Mouse (Mus musculus) C2C12 (cell line): Measurements from ENCODE around the gene Stac. TPM values are rescaled to one million over a fixed set of nuclear protein-coding genes. Genes with fewer than 3 reads are reported as not detected.

ENCODE experiments used
- H3K27me3 ChIP-seq: one replicate; pipeline ENCODE4 v1.6.1; 2011; ENCODE audit not compliant: control insufficient read depth, insufficient read depth, insufficient read length
- H3K36me3 ChIP-seq: one replicate; pipeline ENCODE4 v1.6.1; 2011; ENCODE audit not compliant: control insufficient read depth, insufficient read depth
- H3K4me3 ChIP-seq: one replicate; pipeline ENCODE4 v1.5.1; 2011; ENCODE audit warnings: mild to moderate bottlenecking, control low read depth; ENCODE audit not compliant: poor library complexity, insufficient read depth, severe bottlenecking
- H3K79me2 ChIP-seq: one replicate; pipeline ENCODE4 v1.6.1; 2011; ENCODE audit not compliant: control insufficient read depth, insufficient read depth
- H3K79me3 ChIP-seq: one replicate; pipeline ENCODE4 v1.6.1; 2011; ENCODE audit warnings: low read depth, control low read depth
- H3ac ChIP-seq: one replicate; pipeline ENCODE3; 2011; ENCODE audit warnings: low read depth; ENCODE audit not compliant: control insufficient read depth, insufficient read length
- CEBPB ChIP-seq: IDR thresholded peaks from one replicate; pipeline ENCODE4 v1.6.1; 2011; ENCODE audit warnings: low read depth, mild to moderate bottlenecking, control low read depth, moderate library complexity
- CTCF ChIP-seq: IDR thresholded peaks from one replicate; pipeline ENCODE4 v1.5.1; 2011; ENCODE audit not compliant: control insufficient read depth, insufficient read depth, insufficient read length
- FOSL1 ChIP-seq: IDR thresholded peaks from one replicate; pipeline ENCODE4 v1.8.0; 2011; ENCODE audit warnings: mild to moderate bottlenecking, low read length; ENCODE audit not compliant: poor library complexity, insufficient read depth, severe bottlenecking
- MAX ChIP-seq: IDR thresholded peaks from one replicate; pipeline ENCODE4 v1.6.1; 2011; ENCODE audit warnings: mild to moderate bottlenecking, control low read depth
- MYOD1 ChIP-seq: IDR thresholded peaks from one replicate; pipeline ENCODE4 v1.6.1; 2011; ENCODE audit warnings: low read depth; ENCODE audit not compliant: control insufficient read depth, insufficient read length
- MYOG ChIP-seq: IDR thresholded peaks from one replicate; pipeline ENCODE4 v1.6.1; 2011; ENCODE audit not compliant: control insufficient read depth, insufficient read length; ENCODE audit errors: extremely low read depth
- USF1 ChIP-seq: IDR thresholded peaks from one replicate; pipeline ENCODE4 v1.6.1; 2011; ENCODE audit warnings: low read depth, mild to moderate bottlenecking, control low read depth, moderate library complexity
- polyA plus RNA-seq: library from polyadenylated mRNA; unstranded; fragments of >200 nt; fragmentation: generic; extraction: Trizol; gene quantifications from one replicate; pipeline ENCODE4 v1.2.1, GENCODE M21; 2012; ENCODE audit warnings: missing spikeins

Gene Stac
- polyA plus RNA-seq, 1 experiment: 0.25 TPM

GRCm38 (mm10) chr9:111731939-111732670 is 42.0 kb upstream of the Stac start:
- H3K4me3 ChIP-seq: no peak overlapping the region
- H3K27me3 ChIP-seq: no peaks in the 10 kb centered on the region
- TF ChIP-seq MYOG (no peak), FOSL1 (no peak), USF1 (no peak), MAX (no peak), MYOD1 (no peak), CTCF (no peak), CEBPB (no peak)
- no peaks in the 10 kb centered on the region for H3K79me2 ChIP-seq
- no peaks in the 10 kb centered on the region for H3K79me3 ChIP-seq
- no peak overlapping the region for H3ac ChIP-seq
- no peaks in the 10 kb centered on the region for H3K36me3 ChIP-seq

- Histone ChIP-seq H3K27me3 (no peaks in the 10 kb centered on the region), H3K36me3 (no peaks in the 10 kb centered on the region), H3K79me2 (no peaks in the 10 kb centered on the region), H3ac (no peak overlapping the region), H3K4me3 (no peak overlapping the region), H3K79me3 (no peaks in the 10 kb centered on the region)
- no peak for TF ChIP-seq USF1
- TF ChIP-seq MYOG: no peak
- no peak for TF ChIP-seq MYOD1
- TF ChIP-seq CTCF: no peak
- no peak for TF ChIP-seq MAX
- TF ChIP-seq FOSL1: no peak
- no peak for TF ChIP-seq CEBPB
Measured at GRCm38 (mm10) chr9:111724981-111725593, 34.9 kb upstream of the Stac start.

- no peak for TF ChIP-seq CTCF
- no peak for TF ChIP-seq FOSL1
- TF ChIP-seq USF1: no peak
- TF ChIP-seq MYOG: no peak
- no peak for TF ChIP-seq MAX
- TF ChIP-seq MYOD1: no peak
- TF ChIP-seq CEBPB: no peak
- H3K36me3 ChIP-seq: no peaks in the 10 kb centered on the region
- no peaks in the 10 kb centered on the region for H3K27me3 ChIP-seq
- no peak overlapping the region for H3ac ChIP-seq
- no peaks in the 10 kb centered on the region for H3K79me3 ChIP-seq
- H3K79me2 ChIP-seq: no peaks in the 10 kb centered on the region
- H3K4me3 ChIP-seq: no peak overlapping the region
Measured at GRCm38 (mm10) chr9:111714457-111714856, 24.3 kb upstream of the Stac start.

GRCm38 (mm10) chr9:111700101-111700500 is 10.0 kb upstream of the Stac start:
- no peak for TF ChIP-seq MAX
- no peak for TF ChIP-seq MYOD1
- TF ChIP-seq CTCF: no peak
- H3ac ChIP-seq: no peak overlapping the region

GRCm38 (mm10) chr9:111690484-111690855 is 322 bp upstream of the Stac start:
- no peaks in the 10 kb centered on the region for H3K79me3 ChIP-seq
- no peaks in the 10 kb centered on the region for H3K79me2 ChIP-seq
- no peaks in the 10 kb centered on the region for H3K36me3 ChIP-seq
- H3K4me3 ChIP-seq: no peak overlapping the region
- TF ChIP-seq CEBPB (no peak), MYOG (no peak), USF1 (no peak), MAX (no peak), FOSL1 (no peak), CTCF (no peak), MYOD1 (no peak)
- H3ac ChIP-seq: no peak overlapping the region
- H3K27me3 ChIP-seq: no peaks in the 10 kb centered on the region

More at GRCm38 (mm10) chr9:111700101-111700500, 10.0 kb upstream of the Stac start:
- no peaks in the 10 kb centered on the region for H3K79me3 ChIP-seq
- H3K4me3 ChIP-seq: no peak overlapping the region
- no peaks in the 10 kb centered on the region for H3K79me2 ChIP-seq
- H3K27me3 ChIP-seq: no peaks in the 10 kb centered on the region
- H3K36me3 ChIP-seq: no peaks in the 10 kb centered on the region

GRCm38 (mm10) chr9:111689146-111689545 is 1.0 kb downstream of the Stac start:
- Histone ChIP-seq H3K4me3 (no peak overlapping the region), H3K36me3 (no peaks in the 10 kb centered on the region), H3K27me3 (no peaks in the 10 kb centered on the region), H3K79me2 (no peaks in the 10 kb centered on the region), H3ac (no peak overlapping the region), H3K79me3 (no peaks in the 10 kb centered on the region)
- no peak for TF ChIP-seq FOSL1
